Mouse (Mus musculus) liver, embryonic 15.5 days (tissue): Measurements from ENCODE around the gene Foxj1. TPM values are rescaled to one million over a fixed set of nuclear protein-coding genes. Genes with fewer than 3 reads are reported as not detected.
"Not testable (repeated sequence)": the region's sequence is repeated elsewhere in the genome, so short reads cannot be mapped to it uniquely, and the experiment has no call there.

Source experiments
- ATAC-seq: fragments of 200-750 bp; cut with Nextera tagmentation; 2 replicates; pipeline ENCODE4 v1.8.0; 2017; ENCODE audit warnings: moderate number of reproducible peaks, mild to moderate bottlenecking, moderate library complexity; ENCODE audit not compliant: insufficient read depth
- H3K27ac ChIP-seq: fragments of 300-500 bp; sonication (generic); replicated peaks from 2 replicates; pipeline ENCODE4 v1.5.1; 2015; ENCODE audit warnings: mild to moderate bottlenecking, inconsistent platforms
- H3K27me3 ChIP-seq: fragments of 300-500 bp; sonication (generic); 2 replicates; pipeline ENCODE4 v1.6.1; 2015; ENCODE audit warnings: mild to moderate bottlenecking, inconsistent platforms
- H3K36me3 ChIP-seq: fragments of 300-500 bp; sonication (generic); replicated peaks from 2 replicates; pipeline ENCODE4 v1.6.1; 2015; ENCODE audit warnings: moderate library complexity, mild to moderate bottlenecking, inconsistent platforms
- H3K4me1 ChIP-seq: fragments of 300-500 bp; sonication (generic); replicated peaks from 2 replicates; pipeline ENCODE4 v1.6.1; 2015; ENCODE audit warnings: inconsistent platforms
- H3K4me2 ChIP-seq: fragments of 300-500 bp; sonication (generic); 2 replicates; pipeline ENCODE4 v1.6.1; 2015; ENCODE audit warnings: moderate library complexity, mild to moderate bottlenecking, inconsistent platforms
- H3K4me3 ChIP-seq: fragments of 300-500 bp; sonication (generic); replicated peaks from 2 replicates; pipeline ENCODE4 v1.5.1; 2015; ENCODE audit warnings: mild to moderate bottlenecking, inconsistent platforms
- H3K9ac ChIP-seq: fragments of 300-500 bp; sonication (generic); 2 replicates; pipeline ENCODE4 v1.6.1; 2015; ENCODE audit warnings: moderate library complexity, mild to moderate bottlenecking, inconsistent platforms
- H3K9me3 ChIP-seq: fragments of 300-500 bp; sonication (generic); replicated peaks from 2 replicates; pipeline ENCODE4 v1.6.1; 2016; ENCODE audit warnings: inconsistent platforms
- WGBS: fragments of 180-500 bp; shearing (Covaris S2); methylation state at CpG from one replicate; pipeline ENCODE4 v1.1.7; 2015; ENCODE audit warnings: mixed read lengths; ENCODE audit not compliant: insufficient replicate concordance; 5-methylcytosine and 5-hydroxymethylcytosine counted together
- polyA plus RNA-seq: library from polyadenylated mRNA; unstranded; fragments of >200 nt; fragmentation: Nextera tagmentation; extraction: Ambion mirVana; gene quantifications from 2 replicates; pipeline ENCODE4 v1.2.1, GENCODE M21; 2015

Gene Foxj1
- polyA plus RNA-seq, 1 experiment from 2014 or later = 0.78 TPM

GRCm38 (mm10) chr11:116366124-116366523, 30.9 kb upstream of the Foxj1 start:
- no peak overlapping the region for H3K27ac ChIP-seq
- H3K27me3 ChIP-seq = no peaks in the 10 kb centered on the region
- H3K4me2 ChIP-seq = no peak overlapping the region
- no peaks in the 10 kb centered on the region for H3K36me3 ChIP-seq
- ATAC-seq = no peak
- no peak overlapping the region for H3K9ac ChIP-seq
- WGBS = 27% methylated on average over 2 of the region's 2 CpGs
- H3K4me3 ChIP-seq = no peak overlapping the region
- peaks cover 43% of the 10 kb centered on the region for H3K4me1 ChIP-seq
- H3K9me3 ChIP-seq = no peaks in the 10 kb centered on the region

DNA sequence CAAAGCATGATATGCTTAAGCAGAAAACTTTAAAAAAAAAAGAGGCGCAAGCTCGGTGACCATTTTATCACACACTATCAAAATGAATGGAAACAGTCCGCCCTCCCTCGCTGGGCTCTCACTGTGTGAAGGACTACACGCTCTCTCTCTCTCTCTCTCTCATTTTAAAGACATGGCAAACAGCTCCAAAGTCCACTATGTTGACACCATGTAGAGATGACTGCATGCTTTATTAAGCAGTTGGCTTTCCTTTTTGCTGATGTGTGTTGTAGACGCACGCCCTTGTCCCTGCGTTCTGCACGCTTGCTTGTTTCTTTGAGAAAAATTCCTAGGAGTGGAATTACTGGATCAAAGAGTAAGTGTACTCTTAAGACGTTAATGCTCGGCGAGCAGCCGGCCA, 30.2 kb upstream of the Foxj1 start:
- H3K9ac ChIP-seq = no peak overlapping the region
- ATAC-seq = no peak; the same call in 1 of the 2 replicates
- H3K36me3 ChIP-seq = no peaks in the 10 kb centered on the region
- H3K4me2 ChIP-seq = no peak overlapping the region
- no peak overlapping the region for H3K27ac ChIP-seq
- H3K4me3 ChIP-seq = no peak overlapping the region
- peaks cover 43% of the 10 kb centered on the region for H3K4me1 ChIP-seq
- WGBS = 74% methylated on average over 13 of the region's 13 CpGs
- H3K27me3 ChIP-seq = no peaks in the 10 kb centered on the region
- H3K9me3 ChIP-seq = no peaks in the 10 kb centered on the region

GRCm38 (mm10) chr11:116362015-116362414, 26.8 kb upstream of the Foxj1 start:
- H3K36me3 ChIP-seq = no peaks in the 10 kb centered on the region
- H3K4me3 ChIP-seq = no peak overlapping the region
- no peak overlapping the region for H3K27ac ChIP-seq
- WGBS = 65% methylated on average over 11 of the region's 11 CpGs
- H3K9ac ChIP-seq = no peak overlapping the region
- no peak for ATAC-seq
- H3K4me1 ChIP-seq = peaks cover 17% of the 10 kb centered on the region; the same call in 1 of the 2 replicates
- no peaks in the 10 kb centered on the region for H3K27me3 ChIP-seq
- H3K9me3 ChIP-seq = no peaks in the 10 kb centered on the region
- no peak overlapping the region for H3K4me2 ChIP-seq

GRCm38 (mm10) chr11:116360915-116361314, 25.7 kb upstream of the Foxj1 start:
- H3K27ac ChIP-seq, H3K4me3 ChIP-seq, H3K9ac ChIP-seq, H3K4me2 ChIP-seq, H3K27me3 ChIP-seq, H3K9me3 ChIP-seq, H3K36me3 ChIP-seq, ATAC-seq: not testable (repeated sequence)
- peaks cover 16% of the 10 kb centered on the region; the same call in 1 of the 2 replicates for H3K4me1 ChIP-seq
- 82% methylated on average over 5 of the region's 5 CpGs for WGBS

- Histone ChIP-seq H3K27ac (no peak overlapping the region), H3K9ac (no peak overlapping the region), H3K9me3 (no peaks in the 10 kb centered on the region), H3K36me3 (no peaks in the 10 kb centered on the region), H3K4me1 (peaks cover 6% of the 10 kb centered on the region; the same call in 1 of the 2 replicates), H3K27me3 (no peaks in the 10 kb centered on the region), H3K4me3 (no peak overlapping the region), H3K4me2 (no peak overlapping the region)
- 80% methylated on average over 12 of the region's 12 CpGs for WGBS
- no peak for ATAC-seq
Observed at GRCm38 (mm10) chr11:116359652-116360051, 24.5 kb upstream of the Foxj1 start.

DNA sequence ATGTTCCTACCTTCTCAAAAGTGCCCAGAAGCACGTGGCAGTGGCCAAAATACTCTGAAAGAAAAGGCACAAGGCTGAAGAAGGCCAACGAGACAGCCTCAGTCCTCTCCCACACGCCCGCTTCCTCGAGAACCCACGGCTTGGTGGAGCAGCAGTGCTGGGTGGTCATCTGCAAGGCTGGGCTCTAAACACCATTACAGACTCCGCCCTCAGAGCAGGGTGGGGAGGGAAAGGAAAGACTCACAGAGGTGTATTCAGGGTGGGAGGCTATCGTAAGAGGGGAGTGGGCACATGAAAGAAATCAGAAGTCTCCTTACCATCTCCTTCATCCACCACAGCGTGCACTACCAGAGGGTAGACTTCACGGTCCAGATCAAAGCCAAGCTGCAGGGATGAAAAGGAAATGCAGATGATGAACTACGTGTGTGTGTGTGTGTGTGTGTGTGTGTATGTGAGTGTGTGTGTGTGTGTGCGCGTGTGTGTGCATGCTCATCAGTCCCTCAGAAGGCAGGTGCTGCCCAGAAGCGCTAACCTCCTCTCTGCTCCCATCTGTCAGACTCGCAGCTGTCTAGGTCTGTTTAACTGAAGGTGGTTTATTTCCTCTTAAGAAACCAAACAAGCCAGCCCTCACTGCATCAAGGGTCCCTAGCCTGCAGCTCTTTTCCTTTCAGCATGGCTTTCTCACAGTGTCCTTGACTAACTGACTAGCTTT, 23.9 kb upstream of the Foxj1 start:
- Histone ChIP-seq H3K4me3 (no peak overlapping the region), H3K9ac (no peak overlapping the region), H3K36me3 (no peaks in the 10 kb centered on the region), H3K9me3 (no peaks in the 10 kb centered on the region), H3K27me3 (no peaks in the 10 kb centered on the region), H3K4me2 (no peak overlapping the region), H3K4me1 (peaks cover 6% of the 10 kb centered on the region; the same call in 1 of the 2 replicates), H3K27ac (no peak overlapping the region)
- no peak for ATAC-seq
- 58% methylated on average over 15 of the region's 15 CpGs for WGBS

- ATAC-seq = no peak
- no peak overlapping the region for H3K4me2 ChIP-seq
- WGBS = 64% methylated on average over 17 of the region's 17 CpGs
- no peak overlapping the region for H3K9ac ChIP-seq
- H3K9me3 ChIP-seq = no peaks in the 10 kb centered on the region
- no peaks in the 10 kb centered on the region for H3K27me3 ChIP-seq
- no peaks in the 10 kb centered on the region for H3K36me3 ChIP-seq
- no peak overlapping the region for H3K4me3 ChIP-seq
- H3K27ac ChIP-seq = no peak overlapping the region
- 0 out of 2 replicates have a peak, but pooled peaks cover 3% of the 10 kb centered on the region for H3K4me1 ChIP-seq
Observed at GRCm38 (mm10) chr11:116354521-116354920, 19.3 kb upstream of the Foxj1 start.

DNA sequence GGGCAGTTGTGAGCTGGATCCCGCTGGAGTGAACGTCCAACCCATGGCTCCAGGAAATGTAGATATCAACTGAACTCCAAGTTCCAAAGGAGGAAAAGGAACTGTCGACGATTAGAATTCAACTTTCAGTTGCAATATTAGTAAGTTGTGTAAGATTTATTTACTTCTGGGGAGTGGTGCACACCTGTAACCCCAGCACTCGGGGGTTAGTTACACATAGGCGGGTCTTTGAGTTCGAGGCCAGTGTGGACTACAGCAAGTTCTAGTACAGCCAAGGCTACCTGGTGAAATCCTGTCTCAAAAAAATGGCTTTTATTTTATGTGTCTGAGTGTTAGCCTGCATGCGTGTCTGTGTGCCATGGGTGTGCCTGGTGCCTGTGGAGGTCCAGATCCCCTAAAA, 18.3 kb upstream of the Foxj1 start:
- Histone ChIP-seq H3K27me3 (no peaks in the 10 kb centered on the region), H3K27ac (no peak overlapping the region), H3K36me3 (no peaks in the 10 kb centered on the region), H3K4me3 (no peak overlapping the region), H3K9ac (no peak overlapping the region), H3K9me3 (no peaks in the 10 kb centered on the region), H3K4me2 (no peak overlapping the region), H3K4me1 (0 out of 2 replicates have a peak, but pooled peaks cover 3% of the 10 kb centered on the region)
- ATAC-seq = no peak
- 65% methylated on average over 8 of the region's 8 CpGs for WGBS

DNA sequence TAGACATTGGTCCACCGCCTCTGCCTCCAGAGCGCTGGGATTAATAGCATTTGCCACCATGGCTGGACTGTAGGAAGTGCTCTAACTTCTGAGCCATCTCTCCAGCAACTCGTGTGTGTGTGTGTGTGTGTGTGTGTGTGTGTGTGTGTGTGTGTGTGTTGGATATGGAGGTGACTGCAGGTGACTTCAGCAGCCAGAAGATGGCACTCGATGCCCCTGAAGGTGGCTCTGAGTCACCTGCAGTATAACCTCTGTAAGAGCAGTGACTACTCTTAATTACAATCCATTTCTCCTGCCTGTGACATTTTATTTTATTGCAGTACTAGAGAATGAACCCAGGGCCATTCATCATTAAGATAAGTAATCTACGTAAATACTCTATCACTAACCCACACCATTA, 16.1 kb upstream of the Foxj1 start:
- no peak overlapping the region for H3K27ac ChIP-seq
- H3K36me3 ChIP-seq = no peaks in the 10 kb centered on the region
- no peaks in the 10 kb centered on the region for H3K27me3 ChIP-seq
- H3K9ac ChIP-seq = no peak overlapping the region
- no peaks in the 10 kb centered on the region for H3K9me3 ChIP-seq
- H3K4me2 ChIP-seq = no peak overlapping the region
- WGBS = 63% methylated on average over 5 of the region's 5 CpGs
- H3K4me1 ChIP-seq = 0 out of 2 replicates have a peak, but pooled peaks cover 3% of the 10 kb centered on the region
- no peak overlapping the region for H3K4me3 ChIP-seq
- ATAC-seq = no peak

GRCm38 (mm10) chr11:116347955-116348354, 12.8 kb upstream of the Foxj1 start:
- ATAC-seq = no peak
- Histone ChIP-seq H3K4me3 (no peak overlapping the region), H3K36me3 (no peaks in the 10 kb centered on the region), H3K27ac (no peak overlapping the region), H3K9ac (no peak overlapping the region), H3K27me3 (no peaks in the 10 kb centered on the region), H3K4me1 (no peaks in the 10 kb centered on the region), H3K9me3 (no peaks in the 10 kb centered on the region), H3K4me2 (no peak overlapping the region)
- 68% methylated on average over 5 of the region's 5 CpGs for WGBS

DNA sequence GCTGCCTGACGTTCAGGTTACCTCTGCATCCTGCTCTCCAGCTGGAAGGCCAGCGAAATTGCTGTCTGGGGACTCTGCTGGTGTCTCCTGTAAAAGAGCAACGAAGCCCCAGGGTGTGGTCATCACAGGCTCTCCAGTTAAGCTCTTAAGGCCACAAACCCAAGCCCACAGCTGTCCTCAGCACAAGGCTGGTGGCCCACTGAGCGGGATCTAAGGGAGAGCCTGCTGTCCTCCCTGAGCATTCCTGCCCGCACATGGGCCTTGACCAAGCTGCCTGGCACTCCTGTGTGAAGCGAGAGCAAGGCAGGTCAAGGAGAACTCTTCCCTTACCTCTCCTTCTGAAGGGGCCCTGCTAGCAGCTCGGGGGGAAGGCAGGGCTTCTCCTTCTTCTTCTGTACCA, 11.8 kb upstream of the Foxj1 start:
- Histone ChIP-seq H3K4me3 (no peak overlapping the region), H3K9me3 (no peaks in the 10 kb centered on the region), H3K4me2 (no peak overlapping the region), H3K9ac (no peak overlapping the region), H3K27ac (no peak overlapping the region), H3K27me3 (no peaks in the 10 kb centered on the region), H3K36me3 (no peaks in the 10 kb centered on the region), H3K4me1 (no peaks in the 10 kb centered on the region)
- ATAC-seq = no peak
- WGBS = 65% methylated on average over 7 of the region's 7 CpGs
